Comparison of ENCODE assay signal across 30 mouse cellular contexts in genomic region chr7:99043923-99044322, GRCm38 (mm10).
A peak's percentile ranks its signal among the peaks of the same experiment; 100 is the strongest.
DNase-seq lines count a peak whose midpoint lies in the region; ATAC-seq and TF ChIP-seq lines count a peak whose summit lies in the region.
"Had no signal": no experiment of that assay in that cellular context is flagged by ENCODE, and none has a peak within 500 bp of the region (broad histone marks: within the 10 kb centered on the region; RNA-seq: fewer than 3 reads in every experiment).

No protein-coding gene starts in this region.

- no peaks in the 10 kb centered on the region for H3K36me3 ChIP-seq in forebrain, embryonic 14.5 days (ENCODE audit: control insufficient read depth, insufficient read depth, low read length)
- H3K36me3 ChIP-seq in forebrain, postnatal 0 days (ENCODE audit: insufficient read depth) = no peaks in the 10 kb centered on the region
- H3K36me3 ChIP-seq in heart, embryonic 14.5 days (ENCODE audit: control insufficient read depth, insufficient read depth, low read length) = no peaks in the 10 kb centered on the region
- no peaks in the 10 kb centered on the region for H3K36me3 ChIP-seq in lung, embryonic 16.5 days (ENCODE audit: control insufficient read depth, insufficient read depth, low read length)
- H3K36me3 ChIP-seq: forebrain, embryonic 15.5 days; hindbrain, embryonic 13.5 days; midbrain, embryonic 12.5 days; neural tube, embryonic 12.5 days had no signal

- no peak for ATAC-seq in forebrain, embryonic 14.5 days
- no peak for ATAC-seq in forebrain, postnatal 0 days
- ATAC-seq in heart, embryonic 14.5 days (ENCODE audit: insufficient number of reproducible peaks, insufficient read depth, low FRiP score, low read depth) = no peak
- peak; percentile 68 for ATAC-seq in lung, embryonic 16.5 days (ENCODE audit: low read depth)
- ATAC-seq in erythroblast, adult 5-6 weeks (replicated peaks; ENCODE audit: low FRiP score, poor library complexity, severe bottlenecking) = no peak
- ATAC-seq: forebrain, embryonic 15.5 days; intestine, embryonic 16.5 days; Patski had no signal

- H3K9ac ChIP-seq in forebrain, embryonic 14.5 days (ENCODE audit: low read length) = no peak overlapping the region
- no peak overlapping the region for H3K9ac ChIP-seq in forebrain, postnatal 0 days
- H3K9ac ChIP-seq in heart, embryonic 14.5 days (ENCODE audit: low read length) = no peak overlapping the region
- no peak overlapping the region for H3K9ac ChIP-seq in lung, embryonic 16.5 days (ENCODE audit: low read length)
- H3K9ac ChIP-seq: forebrain, embryonic 15.5 days; hindbrain, embryonic 13.5 days; limb, embryonic 15.5 days; liver, embryonic 13.5 days; midbrain, embryonic 12.5 days; neural tube, embryonic 12.5 days had no signal

- peak; percentile 27 for DNase-seq in forebrain, embryonic 14.5 days (ENCODE audit: low spot score)
- DNase-seq in forebrain, postnatal 0 days = no peak
- no peak for DNase-seq in heart, adult 9 months (ENCODE audit: low spot score in 2 of 2)
- DNase-seq in lung, postnatal 25 days (ENCODE audit: low spot score) = no peak
- peak; percentile 47 for DNase-seq in lung, postnatal 36 days
- DNase-seq: adrenal gland, postnatal 10 days; cerebellum, adult 11-12 months; cerebellum, adult 9-11 months; heart, postnatal 36 days; kidney, adult 8-10 months; kidney, postnatal 4 days; liver, embryonic 13.5 days; right cerebral cortex, adult 18-20 months; spleen, adult 18-20 months; thymus, adult 18-20 months; thymus, postnatal 25 days had no signal

- peaks cover 5% of the 10 kb centered on the region for H3K4me1 ChIP-seq in forebrain, embryonic 14.5 days (ENCODE audit: control insufficient read depth, insufficient read depth, low read length)
- 0 out of 2 replicates have a peak, but pooled peaks cover 6% of the 10 kb centered on the region for H3K4me1 ChIP-seq in forebrain, postnatal 0 days (ENCODE audit: insufficient read depth)
- peaks cover 8 to 21% of the 10 kb centered on the region in 2 experiments for H3K4me1 ChIP-seq in heart, embryonic 14.5 days (ENCODE audit: control insufficient read depth in 2 of 2, insufficient read depth in 2 of 2, low read length in 2 of 2)
- H3K4me1 ChIP-seq in lung, embryonic 16.5 days (replicated peaks; ENCODE audit: control insufficient read depth, insufficient read depth, low read length) = peaks cover 28% of the 10 kb centered on the region
- H3K4me1 ChIP-seq: midbrain, embryonic 12.5 days had no signal

- H3K9me3 ChIP-seq in forebrain, embryonic 14.5 days (replicated peaks; ENCODE audit: control insufficient read depth, low read length) = no peaks in the 10 kb centered on the region
- no peaks in the 10 kb centered on the region for H3K9me3 ChIP-seq in forebrain, postnatal 0 days (ENCODE audit: low read length)
- H3K9me3 ChIP-seq in heart, embryonic 14.5 days (ENCODE audit: control insufficient read depth, low read length) = no peaks in the 10 kb centered on the region
- H3K9me3 ChIP-seq in lung, embryonic 16.5 days (ENCODE audit: control insufficient read depth, low read length) = no peaks in the 10 kb centered on the region
- H3K9me3 ChIP-seq: forebrain, embryonic 15.5 days; hindbrain, embryonic 13.5 days; limb, embryonic 10.5 days; limb, embryonic 15.5 days; liver, embryonic 13.5 days; midbrain, embryonic 12.5 days; neural tube, embryonic 12.5 days had no signal

- H3K27me3 ChIP-seq in forebrain, embryonic 14.5 days (replicated peaks; ENCODE audit: control insufficient read depth, insufficient read depth, low read length) = no peaks in the 10 kb centered on the region
- H3K27me3 ChIP-seq in forebrain, postnatal 0 days (ENCODE audit: insufficient read depth, low read length) = no peaks in the 10 kb centered on the region
- H3K27me3 ChIP-seq in heart, embryonic 14.5 days (ENCODE audit: control insufficient read depth, insufficient read depth, low read length) = no peaks in the 10 kb centered on the region
- H3K27me3 ChIP-seq in lung, embryonic 16.5 days (ENCODE audit: control insufficient read depth, insufficient read depth, low read depth, low read length) = no peaks in the 10 kb centered on the region
- H3K27me3 ChIP-seq: forebrain, embryonic 15.5 days; hindbrain, embryonic 13.5 days; limb, embryonic 15.5 days; liver, embryonic 13.5 days; megakaryocyte, embryonic 14.5 days; midbrain, embryonic 12.5 days; neural tube, embryonic 12.5 days; Patski had no signal

- H3K4me2 ChIP-seq in forebrain, embryonic 14.5 days (ENCODE audit: low read length) = no peak overlapping the region
- no peak overlapping the region for H3K4me2 ChIP-seq in forebrain, postnatal 0 days (ENCODE audit: low read depth)
- 0 out of 2 replicates have a peak overlapping the region, but pooled peaks have one; percentile 14 for H3K4me2 ChIP-seq in heart, embryonic 14.5 days (ENCODE audit: low read length)
- H3K4me2 ChIP-seq in lung, embryonic 16.5 days (ENCODE audit: low read depth, low read length) = no peak overlapping the region
- H3K4me2 ChIP-seq: forebrain, embryonic 15.5 days; hindbrain, embryonic 13.5 days; limb, embryonic 15.5 days; liver, embryonic 13.5 days; midbrain, embryonic 12.5 days; neural tube, embryonic 12.5 days had no signal

- WGBS in forebrain, embryonic 14.5 days = 78% methylated on average over 7 of the region's 7 CpGs
- 69% methylated on average over 7 of the region's 7 CpGs for WGBS in forebrain, postnatal 0 days
- 16% methylated on average over 7 of the region's 7 CpGs for WGBS in heart, embryonic 14.5 days
- WGBS in lung, embryonic 16.5 days = 18% methylated on average over 7 of the region's 7 CpGs

- H3K4me3 ChIP-seq in forebrain, embryonic 14.5 days (ENCODE audit: low read depth, low read length) = no peak overlapping the region
- no peak overlapping the region for H3K4me3 ChIP-seq in forebrain, postnatal 0 days (ENCODE audit: low read depth, low read length)
- no peak overlapping the region for H3K4me3 ChIP-seq in heart, embryonic 14.5 days (ENCODE audit: control insufficient read depth in 1 of 2, insufficient read depth in 1 of 2, low read depth in 1 of 2, low read length in 2 of 2)
- no peak overlapping the region for H3K4me3 ChIP-seq in lung, embryonic 16.5 days (ENCODE audit: low read length)
- H3K4me3 ChIP-seq: forebrain, embryonic 15.5 days; hindbrain, embryonic 13.5 days; limb, embryonic 10.5 days; limb, embryonic 15.5 days; liver, embryonic 13.5 days; midbrain, embryonic 12.5 days; myocyte; neural tube, embryonic 12.5 days had no signal

- no peak overlapping the region for H3K27ac ChIP-seq in forebrain, embryonic 14.5 days (ENCODE audit: low read depth, low read length)
- H3K27ac ChIP-seq in forebrain, postnatal 0 days (ENCODE audit: low read depth, low read length) = no peak overlapping the region
- 0 out of 4 replicates have a peak overlapping the region, but pooled peaks of 1 of the 2 experiments have one; percentile 10 for H3K27ac ChIP-seq in heart, embryonic 14.5 days (replicated peaks in 1 of 2; ENCODE audit: control insufficient read depth in 1 of 2, insufficient read depth in 1 of 2, low read depth in 2 of 2, low read length in 2 of 2)
- no peak overlapping the region for H3K27ac ChIP-seq in lung, embryonic 16.5 days (ENCODE audit: low read length)
- H3K27ac ChIP-seq: forebrain, embryonic 15.5 days; hindbrain, embryonic 13.5 days; kidney, postnatal 0 days; limb, embryonic 10.5 days; limb, embryonic 15.5 days; liver, embryonic 13.5 days; midbrain, embryonic 12.5 days; neural tube, embryonic 12.5 days had no signal

- TF ChIP-seq CTCF in forebrain, postnatal 0 days (IDR thresholded peaks at IDR 0.05; ENCODE audit: low read depth) = no peak

Comparison
In these comparisons a context has a peak if more than half of its experiments do, and no peak if none do; other contexts are left out.
1. DNase-seq: peak in forebrain, embryonic 14.5 days (single experiment) and lung, postnatal 36 days (single experiment); none in forebrain, postnatal 0 days (single experiment), heart, adult 9 months (0 of 2) and lung, postnatal 25 days (single experiment).